Mouse (Mus musculus): ENCODE results near the gene Tnnc2.
"Not testable (repeated sequence)": the region's sequence is repeated elsewhere in the genome, so short reads cannot be mapped to it uniquely, and the experiment has no call there.

Tnnc2 gene

GRCm38 (mm10) chr2:164779481-164780086 lies at the start of gene Tnnc2:
Gene Tnnc2 (minus strand): TSS chr2:164779967.
- no peak for DNase-seq (ENCODE audit: low spot score)

GRCm38 (mm10) chr2:164829090-164829489 lies 49.3 kb upstream of the Tnnc2 start:
- DNase-seq (ENCODE audit: low spot score), result no peak

GRCm38 (mm10) chr2:164828437-164828836 lies 48.7 kb upstream of the Tnnc2 start, which contains the start of gene Spata25:
Gene Spata25 (minus strand): TSS chr2:164828537.
- no peak for DNase-seq (ENCODE audit: low spot score)

GRCm38 (mm10) chr2:164827146-164827850 lies 47.5 kb upstream of the Tnnc2 start:
- DNase-seq (ENCODE audit: low spot score), result no peak

GRCm38 (mm10) chr2:164825521-164825920 lies 45.8 kb upstream of the Tnnc2 start:
- no peak for DNase-seq (ENCODE audit: low spot score)

GRCm38 (mm10) chr2:164823969-164824368 lies 44.2 kb upstream of the Tnnc2 start:
- DNase-seq (ENCODE audit: low spot score), result no peak

GRCm38 (mm10) chr2:164823181-164823585 lies 43.4 kb upstream of the Tnnc2 start:
- DNase-seq (ENCODE audit: low spot score), result no peak

GRCm38 (mm10) chr2:164822636-164823165 lies 42.9 kb upstream of the Tnnc2 start, which contains the start of gene Zswim1:
Gene Zswim1 (plus strand): TSS chr2:164822686.
- peak; percentile 100 for DNase-seq (ENCODE audit: low spot score)

- DNase-seq (ENCODE audit: low spot score), result no peak
These were observed 41.3 kb upstream of the Tnnc2 start for GRCm38 (mm10) chr2:164821060-164821459.

GRCm38 (mm10) chr2:164817703-164818102 lies 37.9 kb upstream of the Tnnc2 start:
- no peak for DNase-seq (ENCODE audit: low spot score)

GRCm38 (mm10) chr2:164817206-164817605 lies 37.4 kb upstream of the Tnnc2 start:
- DNase-seq (ENCODE audit: low spot score), result no peak

- DNase-seq (ENCODE audit: low spot score), result no peak
These were observed 36.1 kb upstream of the Tnnc2 start for GRCm38 (mm10) chr2:164815821-164816220.

- DNase-seq (ENCODE audit: low spot score), result no peak
These were observed 35.6 kb upstream of the Tnnc2 start for GRCm38 (mm10) chr2:164815348-164815747.

GRCm38 (mm10) chr2:164813557-164813956 lies 33.8 kb upstream of the Tnnc2 start:
- DNase-seq (ENCODE audit: low spot score), result no peak

- DNase-seq (ENCODE audit: low spot score), result no peak
These were observed 26.8 kb upstream of the Tnnc2 start for GRCm38 (mm10) chr2:164806614-164807013.

- no peak for DNase-seq (ENCODE audit: low spot score)
These were observed 25.6 kb upstream of the Tnnc2 start for GRCm38 (mm10) chr2:164805332-164805718.

- DNase-seq (ENCODE audit: low spot score), result peak; percentile 100
These were observed 25.0 kb upstream of the Tnnc2 start, which contains the start of the genes Acot8 and Zswim3 for GRCm38 (mm10) chr2:164804533-164805331. Gene Acot8 (minus strand): TSS chr2:164804882. Gene Zswim3 (plus strand): TSS chr2:164805098.

- DNase-seq (ENCODE audit: low spot score), result no peak
These were observed 24.1 kb upstream of the Tnnc2 start for GRCm38 (mm10) chr2:164803921-164804313.

- DNase-seq (ENCODE audit: low spot score), result no peak
These were observed 23.6 kb upstream of the Tnnc2 start for GRCm38 (mm10) chr2:164803201-164803920.

- no peak for DNase-seq (ENCODE audit: low spot score)
These were observed 20.7 kb upstream of the Tnnc2 start for GRCm38 (mm10) chr2:164800252-164801004.

- not testable (repeated sequence) for DNase-seq (ENCODE audit: low spot score)
These were observed 18.8 kb upstream of the Tnnc2 start for GRCm38 (mm10) chr2:164798554-164798953.

Measured in layer of hippocampus, adult 9-10 months (tissue).